Mouse (Mus musculus) lung, embryonic 14.5 days (tissue): Measurements from ENCODE around the gene Gm13272. TPM values are rescaled to one million over a fixed set of nuclear protein-coding genes. Genes with fewer than 3 reads are reported as not detected.
"Not testable (repeated sequence)": the region's sequence is repeated elsewhere in the genome, so short reads cannot be mapped to it uniquely, and the experiment has no call there.

Experiments
- ATAC-seq: fragments of 200-750 bp; cut with Nextera tagmentation; 2 replicates; pipeline ENCODE4 v1.8.0; 2017; ENCODE audit warnings: mild to moderate bottlenecking, moderate TSS enrichment, moderate library complexity; ENCODE audit not compliant: insufficient read depth
- DNase-seq: peaks from one replicate; pipeline ENCODE4 v3.0.0-alpha.2; 2015
- H3K27ac ChIP-seq: fragments of 300-500 bp; sonication (generic); 2 replicates; pipeline ENCODE4 v1.5.1; 2014; ENCODE audit warnings: low read depth, mild to moderate bottlenecking, moderate library complexity
- H3K27me3 ChIP-seq: fragments of 300-500 bp; sonication (generic); 2 replicates; pipeline ENCODE4 v1.6.1; 2014; ENCODE audit warnings: low read length, control low read depth; ENCODE audit not compliant: insufficient read depth
- H3K36me3 ChIP-seq: fragments of 300-500 bp; sonication (generic); 2 replicates; pipeline ENCODE4 v1.6.1; 2014; ENCODE audit warnings: control low read depth; ENCODE audit not compliant: insufficient read depth
- H3K4me1 ChIP-seq: fragments of 300-500 bp; sonication (generic); 2 replicates; pipeline ENCODE4 v1.6.1; 2014; ENCODE audit warnings: antibody characterized with exemption, control low read depth; ENCODE audit not compliant: insufficient read depth
- H3K4me2 ChIP-seq: fragments of 300-500 bp; sonication (generic); 2 replicates; pipeline ENCODE4 v1.6.1; 2014; ENCODE audit warnings: mild to moderate bottlenecking
- H3K4me3 ChIP-seq: fragments of 300-500 bp; sonication (generic); 2 replicates; pipeline ENCODE4 v1.5.1; 2014; ENCODE audit warnings: low read depth, low read length
- H3K9ac ChIP-seq: fragments of 300-500 bp; sonication (generic); 2 replicates; pipeline ENCODE4 v1.6.1; 2014
- H3K9me3 ChIP-seq: fragments of 300-500 bp; sonication (generic); 2 replicates; pipeline ENCODE4 v1.6.1; 2016; ENCODE audit warnings: low read depth, low read length, control low read depth
- CTCF ChIP-seq: IDR thresholded peaks from 2 replicates; pipeline ENCODE4 v1.5.1; 2016; ENCODE audit warnings: antibody characterized with exemption, low read depth
- WGBS: fragments of 180-500 bp; shearing (Covaris S2); extraction: QIAGEN DNeasy Blood & Tissue Kit; methylation state at CpG from one replicate; pipeline ENCODE4 v1.1.7; 2014; 5-methylcytosine and 5-hydroxymethylcytosine counted together
- polyA plus RNA-seq: library from polyadenylated mRNA; unstranded; fragments of >200 nt; fragmentation: Nextera tagmentation; extraction: Ambion mirVana; gene quantifications from 2 replicates; pipeline ENCODE4 v1.2.1, GENCODE M21; 2014

Gene Gm13272
- polyA plus RNA-seq, 1 experiment from 2014 or later, result not detected

GRCm38 (mm10) chr4:88788402-88788801 lies 8.8 kb downstream of the Gm13272 start, which contains the start of gene Gm13277:
Gene Gm13277 (plus strand): TSS chr4:88788632.
- no CpG with 5 or more reads among the region's 28 CpGs for WGBS

GRCm38 (mm10) chr4:88791250-88791649 lies 11.6 kb downstream of the Gm13272 start, which contains the start of gene Gm13278:
Gene Gm13278 (plus strand): TSS chr4:88791550.
- H3K36me3 ChIP-seq, H3K4me3 ChIP-seq, H3K4me2 ChIP-seq, H3K9me3 ChIP-seq, H3K9ac ChIP-seq, DNase-seq, H3K27me3 ChIP-seq, ATAC-seq, H3K4me1 ChIP-seq, H3K27ac ChIP-seq: not testable (repeated sequence)
- WGBS, result no CpG with 5 or more reads among the region's 28 CpGs

More at GRCm38 (mm10) chr4:88788402-88788801, 8.8 kb downstream of the Gm13272 start, which contains the start of gene Gm13277:
- not testable (repeated sequence) for DNase-seq, H3K9me3 ChIP-seq, ATAC-seq, H3K27ac ChIP-seq, H3K36me3 ChIP-seq, H3K4me3 ChIP-seq, H3K4me1 ChIP-seq, H3K4me2 ChIP-seq, H3K9ac ChIP-seq, H3K27me3 ChIP-seq
- TF ChIP-seq CTCF, result peak; percentile 64

GRCm38 (mm10) chr4:88793936-88794675 lies 14.5 kb downstream of the Gm13272 start, which contains the start of gene Gm13275:
Gene Gm13275 (plus strand): TSS chr4:88794487.
- not testable (repeated sequence) for ATAC-seq, H3K9me3 ChIP-seq, H3K27me3 ChIP-seq, H3K4me3 ChIP-seq, H3K4me1 ChIP-seq, H3K4me2 ChIP-seq, H3K9ac ChIP-seq, H3K27ac ChIP-seq, H3K36me3 ChIP-seq, DNase-seq
- peak; percentile 45; the same call in 1 of the 2 replicates for TF ChIP-seq CTCF
- WGBS, result 0% methylated on average over 8 of the region's 52 CpGs

GRCm38 (mm10) chr4:88797097-88797496 lies 17.4 kb downstream of the Gm13272 start, which contains the start of gene Gm13279:
Gene Gm13279 (plus strand): TSS chr4:88797397.
- ATAC-seq, H3K9me3 ChIP-seq, H3K4me1 ChIP-seq, H3K27ac ChIP-seq, H3K4me3 ChIP-seq, H3K4me2 ChIP-seq, H3K36me3 ChIP-seq, H3K9ac ChIP-seq, H3K27me3 ChIP-seq, DNase-seq: not testable (repeated sequence)
- no CpG with 5 or more reads among the region's 28 CpGs for WGBS

- DNase-seq, H3K4me1 ChIP-seq, H3K4me3 ChIP-seq, ATAC-seq, H3K36me3 ChIP-seq, H3K27ac ChIP-seq, H3K27me3 ChIP-seq, H3K9me3 ChIP-seq, H3K4me2 ChIP-seq, H3K9ac ChIP-seq: not testable (repeated sequence)
- WGBS, result 11% methylated on average over 4 of the region's 7 CpGs
Observed at GRCm38 (mm10) chr4:88799365-88799764, 19.7 kb downstream of the Gm13272 start, which contains the start of gene Gm13285. Gene Gm13285 (plus strand): TSS chr4:88799665.

- H3K27me3 ChIP-seq, H3K36me3 ChIP-seq, DNase-seq, H3K4me3 ChIP-seq, ATAC-seq, H3K9me3 ChIP-seq, H3K4me1 ChIP-seq, H3K9ac ChIP-seq, H3K27ac ChIP-seq: not testable (repeated sequence)
- 0 out of 2 replicates have a peak within 1 kb of the TSS, but pooled peaks have one; percentile 25 for H3K4me2 ChIP-seq
- no CpG with 5 or more reads among the region's 29 CpGs for WGBS
Observed at GRCm38 (mm10) chr4:88802954-88803353, 23.3 kb downstream of the Gm13272 start, which contains the start of gene Gm13287. Gene Gm13287 (plus strand): TSS chr4:88803254.

GRCm38 (mm10) chr4:88805231-88805630 lies 25.6 kb downstream of the Gm13272 start, which contains the start of gene Gm13288:
Gene Gm13288 (plus strand): TSS chr4:88805531.
- H3K27me3 ChIP-seq, H3K9me3 ChIP-seq, H3K4me1 ChIP-seq, H3K4me3 ChIP-seq, H3K27ac ChIP-seq, H3K36me3 ChIP-seq, ATAC-seq, DNase-seq, H3K9ac ChIP-seq, H3K4me2 ChIP-seq: not testable (repeated sequence)
- no CpG with 5 or more reads among the region's 8 CpGs for WGBS

GRCm38 (mm10) chr4:88805761-88806160 lies 26.1 kb downstream of the Gm13272 start:
- H3K9ac ChIP-seq, H3K27ac ChIP-seq, H3K9me3 ChIP-seq, ATAC-seq, H3K4me1 ChIP-seq, H3K27me3 ChIP-seq, H3K4me3 ChIP-seq, DNase-seq, H3K36me3 ChIP-seq, H3K4me2 ChIP-seq: not testable (repeated sequence)
- 3% methylated on average over 6 of the region's 34 CpGs for WGBS
